Mouse (Mus musculus) urinary bladder, postnatal 4 days (tissue): Measurements from ENCODE around the gene Mmp3.
"Not testable (repeated sequence)": the region's sequence is repeated elsewhere in the genome, so short reads cannot be mapped to it uniquely, and the experiment has no call there.

Experiments
- DNase-seq, 2 experiments: peaks; one replicate each; pipeline ENCODE4 v3.0.0; 2021 to 2022; ENCODE audit warnings: low spot score in 2 of 2

Mmp3 gene

GRCm38 (mm10) chr9:7445522-7445921, at the start of gene Mmp3:
Mmp3 (plus strand) TSS chr9:7445822.
- no peak for DNase-seq

GRCm38 (mm10) chr9:7396556-7396955, 49.1 kb upstream of the Mmp3 start:
- not testable (repeated sequence) for DNase-seq

GRCm38 (mm10) chr9:7453302-7453701, 7.7 kb downstream of the Mmp3 start:
- no peak for DNase-seq

GRCm38 (mm10) chr9:7470262-7470661, 24.6 kb downstream of the Mmp3 start:
- DNase-seq = no peak

GRCm38 (mm10) chr9:7483684-7484394, 38.2 kb downstream of the Mmp3 start:
- DNase-seq = no peak

GRCm38 (mm10) chr9:7501138-7501537, 55.5 kb downstream of the Mmp3 start:
- DNase-seq = no peak

GRCm38 (mm10) chr9:7502051-7502450, 56.4 kb downstream of the Mmp3 start, which contains the start of gene Mmp10:
Mmp10 (plus strand) TSS chr9:7502352.
- DNase-seq = no peak
